Mouse (Mus musculus) liver, postnatal 0 days (tissue): ENCODE results near the gene Hmgb2. TPM values are rescaled to one million over a fixed set of nuclear protein-coding genes. Genes with fewer than 3 reads are reported as not detected.

Source experiments
- ATAC-seq: fragments of 200-750 bp; cut with Nextera tagmentation; 2 replicates; pipeline ENCODE4 v1.8.0; 2017; ENCODE audit warnings: mild to moderate bottlenecking, moderate library complexity
- DNase-seq: peaks from one replicate; pipeline ENCODE4 v3.0.0-alpha.2; 2016
- H3K27ac ChIP-seq: fragments of 300-500 bp; sonication (generic); 2 replicates; pipeline ENCODE4 v1.5.1; 2014; ENCODE audit warnings: antibody characterized with exemption, moderate library complexity, mild to moderate bottlenecking, low read depth
- H3K27me3 ChIP-seq: fragments of 300-500 bp; sonication (generic); 2 replicates; pipeline ENCODE4 v1.6.1; 2014; ENCODE audit warnings: low read length, control low read depth, mixed read lengths; ENCODE audit not compliant: insufficient read depth
- H3K36me3 ChIP-seq: fragments of 300-500 bp; sonication (generic); replicated peaks from 2 replicates; pipeline ENCODE4 v1.6.1; 2014; ENCODE audit warnings: mild to moderate bottlenecking, control low read depth, low read length, moderate library complexity, mixed read lengths; ENCODE audit not compliant: insufficient read depth
- H3K4me1 ChIP-seq: fragments of 300-500 bp; sonication (generic); 2 replicates; pipeline ENCODE4 v1.6.1; 2014; ENCODE audit warnings: antibody characterized with exemption, mild to moderate bottlenecking, control low read depth; ENCODE audit not compliant: insufficient read depth
- H3K4me2 ChIP-seq: fragments of 300-500 bp; sonication (generic); 2 replicates; pipeline ENCODE4 v1.6.1; 2014; ENCODE audit warnings: low read depth, mild to moderate bottlenecking, low read length, moderate library complexity, mixed read lengths
- H3K4me3 ChIP-seq: fragments of 300-500 bp; sonication (generic); 2 replicates; pipeline ENCODE4 v1.5.1; 2014; ENCODE audit warnings: low read depth, low read length
- H3K9ac ChIP-seq: fragments of 300-500 bp; sonication (generic); replicated peaks from 2 replicates; pipeline ENCODE4 v1.6.1; 2014; ENCODE audit warnings: mild to moderate bottlenecking, moderate library complexity
- H3K9me3 ChIP-seq: fragments of 300-500 bp; sonication (generic); 2 replicates; pipeline ENCODE4 v1.6.1; 2016; ENCODE audit warnings: mild to moderate bottlenecking, control low read depth, low read length, mixed read lengths
- CTCF ChIP-seq: sonication (generic); IDR thresholded peaks from 2 replicates; pipeline ENCODE4 v1.5.1; 2016; ENCODE audit warnings: antibody characterized with exemption, low read depth
- EP300 ChIP-seq: IDR thresholded peaks from 2 replicates; pipeline ENCODE4 v1.6.1; 2016; ENCODE audit warnings: antibody characterized with exemption, low read depth, mild to moderate bottlenecking
- WGBS: fragments of 180-500 bp; shearing (Covaris S2); extraction: QIAGEN DNeasy Blood & Tissue Kit; methylation state at CpG from one replicate; pipeline ENCODE4 v1.1.7; 2014; ENCODE audit not compliant: insufficient replicate concordance; 5-methylcytosine and 5-hydroxymethylcytosine counted together
- polyA plus RNA-seq: library from polyadenylated mRNA; unstranded; fragments of >200 nt; fragmentation: Nextera tagmentation; extraction: Ambion mirVana; gene quantifications from 2 replicates; pipeline ENCODE4 v1.2.1, GENCODE M21; 2015

Hmgb2 gene
- polyA plus RNA-seq = 323 and 339 TPM in 2 replicates

DNA sequence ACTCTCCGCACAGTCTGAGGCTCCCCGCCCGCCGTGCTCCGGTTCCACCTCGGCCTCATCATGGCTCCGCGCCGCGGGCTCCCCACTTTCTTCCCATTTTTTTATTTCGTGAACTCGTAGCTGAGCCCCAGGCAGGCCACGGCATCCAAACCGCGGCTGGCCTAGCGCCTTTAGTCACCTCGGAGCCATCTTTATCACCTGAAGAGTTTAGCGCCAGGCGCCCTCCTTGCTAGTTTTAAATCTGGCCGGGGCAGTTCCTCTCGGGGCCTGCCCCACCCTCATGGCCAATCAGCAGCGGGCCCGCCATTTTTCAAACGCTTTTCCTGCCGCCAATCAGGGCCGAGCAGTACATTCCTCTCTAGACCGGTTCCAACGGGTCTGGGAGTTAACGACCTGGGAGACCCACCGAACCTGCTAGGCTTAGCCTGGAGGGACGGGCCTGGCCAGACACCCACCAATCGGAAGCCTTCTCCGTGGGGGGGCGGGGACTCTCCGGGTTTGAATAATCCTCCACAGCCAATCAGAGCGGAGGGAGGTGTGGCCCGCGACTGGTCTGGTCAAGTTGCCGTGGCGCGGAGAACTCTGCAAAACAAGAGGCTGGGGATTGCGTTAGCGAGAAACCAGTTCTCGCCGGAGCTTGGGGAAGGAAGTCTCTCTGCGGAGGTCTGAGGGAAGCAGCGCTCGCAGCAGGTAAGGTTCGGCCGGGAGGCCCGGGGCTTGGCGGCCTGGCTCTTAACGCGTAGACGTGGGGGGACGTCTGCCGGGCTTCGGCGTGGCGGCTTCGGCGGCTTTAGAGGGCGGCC, at the start of gene Hmgb2:
Gene Hmgb2, plus strand, starts transcription at position 592 of the 803 bp plus-strand sequence.
- Histone ChIP-seq H3K36me3 (peaks cover 25% of the 10 kb centered on the region), H3K4me3 (peak within 1 kb of the TSS; percentile 95), H3K4me2 (peak within 1 kb of the TSS; percentile 97), H3K9ac (peak within 1 kb of the TSS; percentile 100), H3K4me1 (peaks cover 13% of the 10 kb centered on the region; the same call in 1 of the 2 replicates), H3K27me3 (no peaks in the 10 kb centered on the region), H3K9me3 (no peaks in the 10 kb centered on the region), H3K27ac (peak within 1 kb of the TSS; percentile 100)
- TF ChIP-seq CTCF (no peak), EP300 (peak; percentile 92)
- ATAC-seq = peak; percentile 99
- peak; percentile 100 for DNase-seq
- under 1% methylated on average over 62 of the region's 63 CpGs for WGBS

DNA sequence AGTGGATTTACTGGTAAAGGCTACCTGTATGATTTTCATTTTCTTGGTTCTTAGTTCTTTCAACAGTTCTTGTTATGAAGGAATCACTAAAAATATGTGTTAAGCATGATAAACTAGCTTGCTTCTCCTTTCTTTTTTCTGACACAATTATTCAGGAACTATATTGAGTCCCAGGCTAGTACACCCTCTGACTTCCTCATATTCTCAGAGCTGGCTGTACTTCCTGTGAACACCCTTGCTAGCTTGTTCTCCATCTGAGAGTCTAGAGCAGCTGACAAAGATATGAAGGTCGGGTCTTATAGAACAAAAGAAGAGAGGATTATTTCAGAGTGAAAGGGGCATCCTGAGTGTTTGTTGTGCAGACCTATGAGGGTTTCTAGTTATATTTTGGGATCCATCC, 48.9 kb upstream of the Hmgb2 start:
- Histone ChIP-seq H3K9me3 (no peaks in the 10 kb centered on the region), H3K36me3 (no peaks in the 10 kb centered on the region), H3K9ac (no peak overlapping the region), H3K27me3 (no peaks in the 10 kb centered on the region), H3K4me2 (no peak overlapping the region), H3K4me1 (no peaks in the 10 kb centered on the region), H3K4me3 (no peak overlapping the region), H3K27ac (0 out of 2 replicates have a peak overlapping the region, but pooled peaks have one; percentile 12)
- ATAC-seq (no peak), DNase-seq (no peak)
- TF ChIP-seq CTCF (no peak), EP300 (no peak)
- WGBS = 23% methylated on average over 1 of the region's 1 CpGs

DNA sequence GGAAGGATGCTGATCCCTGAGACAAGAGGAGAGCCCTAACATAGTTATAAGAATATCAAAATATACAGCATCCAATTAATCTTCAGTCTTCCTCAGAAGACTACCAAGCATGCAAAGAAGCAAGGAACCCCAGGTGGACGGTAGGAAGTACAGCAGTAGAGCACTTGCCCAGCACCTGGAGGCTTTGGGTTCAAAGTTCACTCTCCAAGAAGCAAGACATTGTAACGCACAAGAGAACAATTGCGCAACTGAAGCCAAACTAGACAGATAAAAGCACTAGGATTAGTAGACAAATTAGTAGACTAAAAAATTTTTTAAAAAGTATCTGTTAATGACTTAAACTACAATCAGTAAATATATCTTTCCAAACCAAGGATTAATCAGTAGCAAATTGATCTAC, 48.0 kb upstream of the Hmgb2 start:
- TF ChIP-seq CTCF = no peak
- no peak for TF ChIP-seq EP300
- no peak for ATAC-seq
- no peak for DNase-seq
- Histone ChIP-seq H3K27me3 (no peaks in the 10 kb centered on the region), H3K9me3 (no peaks in the 10 kb centered on the region), H3K9ac (no peak overlapping the region), H3K36me3 (no peaks in the 10 kb centered on the region), H3K27ac (no peak overlapping the region), H3K4me1 (no peaks in the 10 kb centered on the region), H3K4me2 (no peak overlapping the region), H3K4me3 (no peak overlapping the region)
- 75% methylated on average over 3 of the region's 3 CpGs for WGBS

DNA sequence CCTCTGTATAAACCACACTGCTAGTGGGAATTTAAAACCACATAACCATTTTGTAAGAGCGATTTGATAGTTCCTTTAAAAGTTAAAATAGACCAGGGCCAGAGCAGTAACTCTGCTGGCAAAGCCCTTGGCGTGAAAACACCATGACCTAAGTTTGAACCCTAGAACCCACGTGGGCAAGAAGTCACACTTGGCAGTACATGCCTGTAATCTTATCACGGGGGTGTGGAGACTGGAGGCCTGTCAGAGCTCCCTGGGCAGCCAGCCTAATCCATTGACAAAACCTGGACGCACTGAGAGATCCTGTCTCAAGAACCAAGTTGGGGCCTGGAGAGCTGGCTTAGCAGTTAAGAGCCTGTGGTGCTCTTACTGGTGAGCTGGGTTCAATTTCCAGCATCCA, 43.1 kb upstream of the Hmgb2 start:
- no peak for DNase-seq
- H3K36me3 ChIP-seq = no peaks in the 10 kb centered on the region
- WGBS = 51% methylated on average over 5 of the region's 5 CpGs
- no peaks in the 10 kb centered on the region for H3K4me1 ChIP-seq
- TF ChIP-seq EP300 = no peak
- no peak for TF ChIP-seq CTCF
- no peaks in the 10 kb centered on the region for H3K9me3 ChIP-seq
- H3K4me3 ChIP-seq = no peak overlapping the region
- H3K27me3 ChIP-seq = no peaks in the 10 kb centered on the region
- no peak overlapping the region for H3K27ac ChIP-seq
- ATAC-seq = no peak
- no peak overlapping the region for H3K4me2 ChIP-seq
- no peak overlapping the region for H3K9ac ChIP-seq

DNA sequence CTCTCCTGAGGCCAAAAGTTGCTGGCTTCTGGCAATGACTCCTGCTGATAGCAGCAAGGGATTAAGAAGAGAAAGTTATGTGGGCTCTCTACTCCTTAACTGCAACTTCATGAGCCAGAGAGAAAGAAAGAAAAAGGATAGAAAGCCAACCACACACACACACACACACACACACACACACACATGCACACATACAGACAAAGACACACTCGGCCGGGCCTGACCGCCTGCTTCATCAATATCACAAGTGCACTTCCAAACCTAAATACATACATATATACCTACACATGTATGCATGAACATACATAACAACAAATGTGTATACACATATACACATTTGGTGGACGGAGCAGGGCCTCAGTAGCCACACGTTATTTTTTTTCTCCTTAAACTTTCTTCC, 40.8 kb upstream of the Hmgb2 start:
- DNase-seq = no peak
- H3K27me3 ChIP-seq = no peaks in the 10 kb centered on the region
- H3K9ac ChIP-seq = no peak overlapping the region
- no peaks in the 10 kb centered on the region for H3K36me3 ChIP-seq
- no peak overlapping the region for H3K27ac ChIP-seq
- no peak overlapping the region for H3K4me3 ChIP-seq
- no peak for TF ChIP-seq EP300
- TF ChIP-seq CTCF = no peak
- H3K4me1 ChIP-seq = no peaks in the 10 kb centered on the region
- H3K4me2 ChIP-seq = no peak overlapping the region
- no peaks in the 10 kb centered on the region for H3K9me3 ChIP-seq
- no peak for ATAC-seq
- 94% methylated on average over 5 of the region's 5 CpGs for WGBS

DNA sequence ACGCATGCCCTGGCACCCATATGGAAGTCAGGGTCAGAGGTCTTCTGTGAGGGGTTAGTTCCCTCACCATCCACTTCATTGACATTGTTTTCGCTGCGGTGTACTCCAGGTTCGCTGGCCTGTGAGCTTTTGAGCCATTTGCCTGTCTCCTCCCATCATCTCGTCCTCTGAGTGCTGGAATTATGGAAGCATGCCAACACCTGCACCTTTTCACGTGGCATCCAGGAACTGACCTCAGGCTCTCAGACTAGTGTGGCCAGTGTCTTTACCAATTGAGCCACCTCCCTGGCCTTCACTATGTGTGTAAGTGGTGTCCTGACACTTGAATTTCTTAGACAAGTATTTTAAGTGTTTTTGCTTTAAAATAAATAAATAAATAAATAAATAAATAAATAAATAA, 38.0 kb upstream of the Hmgb2 start:
- no peak overlapping the region for H3K4me2 ChIP-seq
- DNase-seq = no peak
- no peaks in the 10 kb centered on the region for H3K27me3 ChIP-seq
- TF ChIP-seq CTCF (no peak), EP300 (no peak)
- ATAC-seq = no peak
- H3K27ac ChIP-seq = no peak overlapping the region
- 85% methylated on average over 6 of the region's 6 CpGs for WGBS
- no peaks in the 10 kb centered on the region for H3K9me3 ChIP-seq
- no peak overlapping the region for H3K9ac ChIP-seq
- H3K4me1 ChIP-seq = no peaks in the 10 kb centered on the region
- H3K4me3 ChIP-seq = no peak overlapping the region
- no peaks in the 10 kb centered on the region for H3K36me3 ChIP-seq
